Mouse (Mus musculus) heart, postnatal 0 days (tissue): ENCODE measurements around the gene Ptgir.

Experiments
- CTCF ChIP-seq: IDR thresholded peaks from 2 replicates; pipeline ENCODE4 v1.5.1; 2016; ENCODE audit warnings: antibody characterized with exemption, control low read depth, low read depth
- EP300 ChIP-seq: IDR thresholded peaks from 2 replicates; pipeline ENCODE4 v1.6.1; 2016; ENCODE audit warnings: antibody characterized with exemption, low read depth

DNA sequence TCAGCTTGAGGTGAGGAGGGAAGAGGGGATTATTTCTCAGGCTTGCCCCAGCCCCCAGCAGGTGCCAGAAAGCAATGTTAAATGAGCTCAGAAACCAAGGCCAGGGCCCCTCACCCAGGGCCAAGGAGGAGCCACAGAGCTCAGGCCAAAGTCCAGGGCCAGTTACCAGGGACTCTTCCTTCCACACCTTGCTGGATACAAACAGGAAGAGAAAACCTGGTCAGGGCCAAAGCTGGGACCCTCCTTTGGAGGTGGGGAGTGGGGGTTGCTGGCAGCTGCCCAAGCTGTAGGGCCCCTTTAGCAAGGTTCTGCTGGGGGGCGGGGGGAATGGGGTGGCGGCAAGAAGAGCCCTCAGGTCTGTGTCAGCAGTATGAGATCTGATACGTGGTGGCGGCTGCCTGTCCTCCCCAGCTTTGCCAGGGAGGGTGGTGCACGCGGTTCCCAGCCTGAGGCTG, 15.6 kb downstream of the Ptgir start:
- TF ChIP-seq CTCF: no peak
- TF ChIP-seq EP300: no peak
